Mouse (Mus musculus) forebrain, embryonic 13.5 days (tissue): ENCODE results near the gene Ssx2ip. TPM values are rescaled to one million over a fixed set of nuclear protein-coding genes. Genes with fewer than 3 reads are reported as not detected.

Experiments used
- ATAC-seq: fragments of 200-750 bp; cut with Nextera tagmentation; 2 replicates; pipeline ENCODE4 v1.8.0; 2017
- H3K27ac ChIP-seq: fragments of 300-500 bp; sonication (generic); 2 replicates; pipeline ENCODE4 v1.5.1; 2015; ENCODE audit warnings: inconsistent platforms, mild to moderate bottlenecking, moderate library complexity
- H3K27me3 ChIP-seq: fragments of 300-500 bp; sonication (generic); 2 replicates; pipeline ENCODE4 v1.6.1; 2015; ENCODE audit warnings: mild to moderate bottlenecking, inconsistent platforms
- H3K36me3 ChIP-seq: fragments of 300-500 bp; sonication (generic); 2 replicates; pipeline ENCODE4 v1.6.1; 2015; ENCODE audit warnings: mild to moderate bottlenecking, inconsistent platforms; ENCODE audit not compliant: poor library complexity, severe bottlenecking
- H3K4me1 ChIP-seq: fragments of 300-500 bp; sonication (generic); 2 replicates; pipeline ENCODE4 v1.6.1; 2015; ENCODE audit warnings: inconsistent platforms
- H3K4me2 ChIP-seq: fragments of 300-500 bp; sonication (generic); 2 replicates; pipeline ENCODE4 v1.6.1; 2015; ENCODE audit warnings: inconsistent platforms, mild to moderate bottlenecking, moderate library complexity
- H3K4me3 ChIP-seq: fragments of 300-500 bp; sonication (generic); 2 replicates; pipeline ENCODE4 v1.5.1; 2015; ENCODE audit warnings: mild to moderate bottlenecking, inconsistent platforms
- H3K9ac ChIP-seq: fragments of 300-500 bp; sonication (generic); 2 replicates; pipeline ENCODE4 v1.6.1; 2015; ENCODE audit warnings: mild to moderate bottlenecking, inconsistent platforms
- H3K9me3 ChIP-seq: fragments of 300-500 bp; sonication (generic); replicated peaks from 2 replicates; pipeline ENCODE4 v1.6.1; 2016; ENCODE audit warnings: inconsistent platforms
- WGBS: fragments of 180-500 bp; shearing (Covaris S2); methylation state at CpG from one replicate; pipeline ENCODE4 v1.1.7; 2015; 5-methylcytosine and 5-hydroxymethylcytosine counted together
- polyA plus RNA-seq: library from polyadenylated mRNA; unstranded; fragments of >200 nt; fragmentation: Nextera tagmentation; extraction: Ambion mirVana; gene quantifications from 2 replicates; pipeline ENCODE4 v1.2.1, GENCODE M21; 2015

Gene Ssx2ip
- 22.8 and 23.3 TPM in 2 replicates for polyA plus RNA-seq

- peak within 1 kb of the TSS; percentile 94 for H3K4me3 ChIP-seq
- WGBS = under 1% methylated on average over 61 of the region's 100 CpGs
- H3K27ac ChIP-seq = peak within 1 kb of the TSS; percentile 81
- peaks cover 5% of the 10 kb centered on the region; the same call in 1 of the 2 replicates for H3K9me3 ChIP-seq
- peak within 1 kb of the TSS; percentile 94 for H3K9ac ChIP-seq
- peak within 1 kb of the TSS; percentile 86 for H3K4me2 ChIP-seq
- peaks cover 4% of the 10 kb centered on the region; the same call in 1 of the 2 replicates for H3K36me3 ChIP-seq
- H3K4me1 ChIP-seq = peaks cover 32% of the 10 kb centered on the region
- peak; percentile 99 for ATAC-seq
- no peaks in the 10 kb centered on the region for H3K27me3 ChIP-seq
Measured at GRCm38 (mm10) chr3:146404311-146405201, at the start of gene Ssx2ip. Gene Ssx2ip (plus strand): TSS chr3:146404642.

GRCm38 (mm10) chr3:146355146-146355545, 49.3 kb upstream of the Ssx2ip start:
- H3K4me3 ChIP-seq = no peak overlapping the region

GRCm38 (mm10) chr3:146365471-146365870, 39.0 kb upstream of the Ssx2ip start:
- Histone ChIP-seq H3K9ac (no peak overlapping the region), H3K27me3 (no peaks in the 10 kb centered on the region), H3K9me3 (no peaks in the 10 kb centered on the region), H3K4me2 (no peak overlapping the region), H3K36me3 (no peaks in the 10 kb centered on the region), H3K4me3 (no peak overlapping the region), H3K27ac (no peak overlapping the region), H3K4me1 (no peaks in the 10 kb centered on the region)
- no peak for ATAC-seq
- WGBS = 91% methylated on average over 9 of the region's 9 CpGs

More at GRCm38 (mm10) chr3:146355146-146355545, 49.3 kb upstream of the Ssx2ip start:
- H3K9ac ChIP-seq = no peak overlapping the region
- no peaks in the 10 kb centered on the region for H3K27me3 ChIP-seq
- H3K27ac ChIP-seq = no peak overlapping the region
- no peak overlapping the region for H3K4me2 ChIP-seq
- no peaks in the 10 kb centered on the region for H3K9me3 ChIP-seq
- no peaks in the 10 kb centered on the region for H3K36me3 ChIP-seq
- WGBS = 66% methylated on average over 3 of the region's 3 CpGs
- no peak for ATAC-seq
- H3K4me1 ChIP-seq = no peaks in the 10 kb centered on the region

- no peaks in the 10 kb centered on the region for H3K4me1 ChIP-seq
- no peak overlapping the region for H3K9ac ChIP-seq
- H3K4me3 ChIP-seq = no peak overlapping the region
- H3K4me2 ChIP-seq = no peak overlapping the region
- WGBS = 98% methylated on average over 2 of the region's 2 CpGs
- H3K36me3 ChIP-seq = no peaks in the 10 kb centered on the region
- no peak overlapping the region for H3K27ac ChIP-seq
- H3K27me3 ChIP-seq = no peaks in the 10 kb centered on the region
- H3K9me3 ChIP-seq = no peaks in the 10 kb centered on the region
- no peak for ATAC-seq
Measured at GRCm38 (mm10) chr3:146367058-146367457, 37.4 kb upstream of the Ssx2ip start.

- no peak for ATAC-seq
- Histone ChIP-seq H3K27me3 (no peaks in the 10 kb centered on the region), H3K36me3 (no peaks in the 10 kb centered on the region), H3K9me3 (no peaks in the 10 kb centered on the region), H3K4me1 (peaks cover 18% of the 10 kb centered on the region), H3K4me2 (no peak overlapping the region), H3K27ac (no peak overlapping the region), H3K9ac (no peak overlapping the region), H3K4me3 (no peak overlapping the region)
- 89% methylated on average over 7 of the region's 7 CpGs for WGBS
Measured at GRCm38 (mm10) chr3:146370553-146371095, 33.8 kb upstream of the Ssx2ip start.

- no peak overlapping the region for H3K4me3 ChIP-seq
- ATAC-seq = no peak
- H3K9me3 ChIP-seq = no peaks in the 10 kb centered on the region
- H3K36me3 ChIP-seq = no peaks in the 10 kb centered on the region
- H3K27ac ChIP-seq = no peak overlapping the region
- no peak overlapping the region for H3K4me2 ChIP-seq
- no peak overlapping the region for H3K9ac ChIP-seq
- 77% methylated on average over 5 of the region's 5 CpGs for WGBS
- no peaks in the 10 kb centered on the region for H3K27me3 ChIP-seq
- peaks cover 18% of the 10 kb centered on the region for H3K4me1 ChIP-seq
Measured at GRCm38 (mm10) chr3:146371201-146371600, 33.2 kb upstream of the Ssx2ip start.

GRCm38 (mm10) chr3:146374596-146375175, 29.8 kb upstream of the Ssx2ip start:
- Histone ChIP-seq H3K4me2 (no peak overlapping the region; the same call in 1 of the 2 replicates), H3K9ac (no peak overlapping the region), H3K9me3 (no peaks in the 10 kb centered on the region), H3K36me3 (no peaks in the 10 kb centered on the region), H3K27ac (no peak overlapping the region), H3K27me3 (no peaks in the 10 kb centered on the region), H3K4me3 (no peak overlapping the region), H3K4me1 (peaks cover 23% of the 10 kb centered on the region)
- no peak for ATAC-seq
- WGBS = 40% methylated on average over 3 of the region's 3 CpGs

GRCm38 (mm10) chr3:146375224-146375657, 29.2 kb upstream of the Ssx2ip start:
- 6% methylated on average over 4 of the region's 4 CpGs for WGBS
- no peak overlapping the region; the same call in 1 of the 2 replicates for H3K4me2 ChIP-seq
- peaks cover 29% of the 10 kb centered on the region for H3K4me1 ChIP-seq
- H3K9ac ChIP-seq = no peak overlapping the region
- H3K27ac ChIP-seq = no peak overlapping the region
- H3K27me3 ChIP-seq = no peaks in the 10 kb centered on the region
- no peak overlapping the region for H3K4me3 ChIP-seq
- no peaks in the 10 kb centered on the region for H3K9me3 ChIP-seq
- ATAC-seq = peak; percentile 75
- H3K36me3 ChIP-seq = no peaks in the 10 kb centered on the region

- Histone ChIP-seq H3K9ac (no peak overlapping the region), H3K36me3 (no peaks in the 10 kb centered on the region), H3K4me1 (peaks cover 31% of the 10 kb centered on the region), H3K4me2 (no peak overlapping the region), H3K27ac (no peak overlapping the region), H3K4me3 (no peak overlapping the region), H3K27me3 (no peaks in the 10 kb centered on the region), H3K9me3 (no peaks in the 10 kb centered on the region)
- WGBS = 78% methylated on average over 15 of the region's 15 CpGs
- ATAC-seq = no peak
Measured at GRCm38 (mm10) chr3:146376337-146377130, 27.9 kb upstream of the Ssx2ip start.

GRCm38 (mm10) chr3:146377216-146377615, 27.2 kb upstream of the Ssx2ip start:
- H3K9me3 ChIP-seq = no peaks in the 10 kb centered on the region
- H3K36me3 ChIP-seq = no peaks in the 10 kb centered on the region
- no peak overlapping the region for H3K4me3 ChIP-seq
- ATAC-seq = no peak
- no peak overlapping the region for H3K9ac ChIP-seq
- H3K27me3 ChIP-seq = no peaks in the 10 kb centered on the region
- peaks cover 31% of the 10 kb centered on the region for H3K4me1 ChIP-seq
- WGBS = 89% methylated on average over 5 of the region's 5 CpGs
- no peak overlapping the region for H3K27ac ChIP-seq
- H3K4me2 ChIP-seq = no peak overlapping the region

GRCm38 (mm10) chr3:146378753-146379152, 25.7 kb upstream of the Ssx2ip start:
- Histone ChIP-seq H3K9ac (no peak overlapping the region), H3K27me3 (no peaks in the 10 kb centered on the region)
- WGBS = 74% methylated on average over 8 of the region's 8 CpGs

More at GRCm38 (mm10) chr3:146378753-146379152, 25.7 kb upstream of the Ssx2ip start:
- Histone ChIP-seq H3K4me1 (peaks cover 31% of the 10 kb centered on the region), H3K4me3 (no peak overlapping the region), H3K36me3 (no peaks in the 10 kb centered on the region), H3K4me2 (no peak overlapping the region), H3K27ac (no peak overlapping the region), H3K9me3 (peaks cover 5% of the 10 kb centered on the region; the same call in 1 of the 2 replicates)
- no peak for ATAC-seq
